In the genomic region with DNA sequence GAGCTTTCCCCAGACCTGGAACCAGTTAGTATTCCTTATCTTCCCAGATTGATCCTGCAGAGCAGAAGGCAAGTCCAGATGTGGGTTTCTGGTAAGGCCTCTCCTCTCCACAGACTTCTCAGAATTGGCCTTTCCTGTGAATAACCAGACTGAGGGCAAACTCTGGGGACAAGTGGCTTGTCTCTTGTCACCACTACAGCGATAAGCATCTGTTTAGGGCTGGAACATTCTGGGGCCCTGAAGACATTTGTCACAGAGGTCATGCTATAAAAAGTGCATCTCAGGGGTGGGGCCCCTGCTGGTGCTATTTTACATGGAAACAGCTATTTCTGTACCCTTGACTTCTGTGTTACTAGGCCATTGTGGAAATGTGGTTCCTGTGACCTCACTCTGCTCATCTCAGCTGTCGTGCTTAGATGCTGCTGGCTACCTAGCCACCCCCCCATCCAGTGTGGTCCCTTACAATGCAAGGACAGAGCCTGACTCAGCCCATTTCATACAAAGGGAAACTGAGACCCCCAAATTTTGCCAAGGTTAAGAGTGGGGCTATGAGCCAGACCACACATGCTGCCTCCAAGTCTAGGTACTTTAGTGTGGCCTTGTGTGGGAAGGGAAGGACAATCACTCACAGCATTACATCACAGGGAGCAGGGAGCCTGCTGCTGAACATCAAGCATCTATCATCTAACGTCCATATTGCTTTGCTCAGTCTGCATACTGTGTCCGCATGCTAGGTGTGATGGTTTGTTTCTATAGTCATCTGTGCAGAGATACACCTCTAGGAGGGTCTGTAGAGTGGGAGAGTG, we compare ENCODE assay signal across 10 mouse cellular contexts.
DNase-seq lines count a peak whose midpoint lies in the region; ATAC-seq and TF ChIP-seq lines count a peak whose summit lies in the region.
"Had no signal": no experiment of that assay in that cellular context is flagged by ENCODE, and none has a peak within 500 bp of the region (broad histone marks: within the 10 kb centered on the region; RNA-seq: fewer than 3 reads in every experiment).

No protein-coding gene starts in this region.

- H3K9me3 ChIP-seq in limb, embryonic 10.5 days (replicated peaks): no peaks in the 10 kb centered on the region
- no peaks in the 10 kb centered on the region for H3K9me3 ChIP-seq in stomach, postnatal 0 days (ENCODE audit: control insufficient read depth, low read length)

- peak overlapping the region; percentile 56 for H3K27ac ChIP-seq in limb, embryonic 10.5 days
- no peak overlapping the region for H3K27ac ChIP-seq in stomach, postnatal 0 days (replicated peaks)

- no peak overlapping the region for H3K4me2 ChIP-seq in stomach, postnatal 0 days (replicated peaks; ENCODE audit: low read depth)

- H3K9ac ChIP-seq in stomach, postnatal 0 days (ENCODE audit: low read length): no peak overlapping the region

- no peak for TF ChIP-seq CTCF in stomach, postnatal 0 days (IDR thresholded peaks at IDR 0.05; ENCODE audit: low read depth)

- peak; percentile 38 for DNase-seq in embryo, embryonic 11 days
- no peak for DNase-seq in embryo, embryonic 9.5 days (ENCODE audit: extremely low spot score)
- DNase-seq in thymus, postnatal 4 days: peak; percentile 13
- DNase-seq in thymus, postnatal 25 days: no peak
- DNase-seq in limb, embryonic 10.5 days (ENCODE audit: low spot score): no peak
- DNase-seq in stomach, postnatal 0 days (ENCODE audit: low spot score): no peak
- no peak for DNase-seq in cerebellum, postnatal 25 days
- DNase-seq: cerebellum, adult 18-20 months; kidney, postnatal 4 days had no signal

- 71% methylated on average over 4 of the region's 4 CpGs for WGBS in limb, embryonic 10.5 days
- 78% methylated on average over 4 of the region's 4 CpGs for WGBS in stomach, postnatal 0 days

- H3K27me3 ChIP-seq in limb, embryonic 10.5 days (ENCODE audit: low read depth, poor library complexity, severe bottlenecking): no peaks in the 10 kb centered on the region
- H3K27me3 ChIP-seq in stomach, postnatal 0 days (ENCODE audit: control insufficient read depth, insufficient read depth, low read length): no peaks in the 10 kb centered on the region

- ATAC-seq in stomach, postnatal 0 days (ENCODE audit: low FRiP score, low TSS enrichment): peak; percentile 31; the same call in 1 of the 2 replicates
- no peak for ATAC-seq in frontal cortex, adult (ENCODE audit: low TSS enrichment)

- no peak overlapping the region for H3K4me3 ChIP-seq in limb, embryonic 10.5 days
- H3K4me3 ChIP-seq in stomach, postnatal 0 days (ENCODE audit: low read depth, low read length): no peak overlapping the region

- no peak for TF ChIP-seq EP300 in stomach, postnatal 0 days (optimal IDR thresholded peaks at IDR 0.05)

- peaks cover 48% of the 10 kb centered on the region for H3K4me1 ChIP-seq in limb, embryonic 10.5 days
- H3K4me1 ChIP-seq in stomach, postnatal 0 days (replicated peaks; ENCODE audit: control insufficient read depth, insufficient read depth): no peaks in the 10 kb centered on the region

- H3K36me3 ChIP-seq in limb, embryonic 10.5 days: no peaks in the 10 kb centered on the region
- no peaks in the 10 kb centered on the region for H3K36me3 ChIP-seq in stomach, postnatal 0 days (ENCODE audit: control insufficient read depth, insufficient read depth, low read length)

Comparison
In these comparisons a context has a peak if more than half of its experiments do, and no peak if none do; other contexts are left out.
1. DNase-seq: peak in embryo, embryonic 11 days (single experiment) and thymus, postnatal 4 days (single experiment); none in embryo, embryonic 9.5 days (single experiment), thymus, postnatal 25 days (single experiment), limb, embryonic 10.5 days (single experiment), stomach, postnatal 0 days (single experiment) and cerebellum, postnatal 25 days (0 of 2).